Mouse (Mus musculus) embryonic fibroblast, embryonic 13.5 days (primary cell): Measurements from ENCODE around the gene Ubac2.

Source experiments
- CTCF ChIP-seq: IDR thresholded peaks from 2 replicates; pipeline ENCODE4 v1.5.1; 2011; ENCODE audit warnings: mild to moderate bottlenecking, control low read depth, low read length, moderate library complexity, borderline replicate concordance; ENCODE audit not compliant: insufficient read depth
- POLR2A ChIP-seq: IDR thresholded peaks from 2 replicates; pipeline ENCODE4 v1.6.1; 2011; ENCODE audit warnings: low read depth, mild to moderate bottlenecking, control low read depth, low read length, moderate library complexity

- TF ChIP-seq CTCF (no peak), POLR2A (no peak)
These were observed 185.2 kb downstream of the Ubac2 start for GRCm38 (mm10) chr14:122063599-122063998.
